Mouse (Mus musculus) mature B cell (primary cell): ENCODE measurements around the gene Hps3.
"Not testable (repeated sequence)": the region's sequence is repeated elsewhere in the genome, so short reads cannot be mapped to it uniquely, and the experiment has no call there.

Experiments
- in situ Hi-C: fragments of 300-500 bp; cut with MboI; formaldehyde crosslinking; loops from 2 replicates; pipeline ENCODE4 v1.14.3; 2019

The Hps3 gene

DNA sequence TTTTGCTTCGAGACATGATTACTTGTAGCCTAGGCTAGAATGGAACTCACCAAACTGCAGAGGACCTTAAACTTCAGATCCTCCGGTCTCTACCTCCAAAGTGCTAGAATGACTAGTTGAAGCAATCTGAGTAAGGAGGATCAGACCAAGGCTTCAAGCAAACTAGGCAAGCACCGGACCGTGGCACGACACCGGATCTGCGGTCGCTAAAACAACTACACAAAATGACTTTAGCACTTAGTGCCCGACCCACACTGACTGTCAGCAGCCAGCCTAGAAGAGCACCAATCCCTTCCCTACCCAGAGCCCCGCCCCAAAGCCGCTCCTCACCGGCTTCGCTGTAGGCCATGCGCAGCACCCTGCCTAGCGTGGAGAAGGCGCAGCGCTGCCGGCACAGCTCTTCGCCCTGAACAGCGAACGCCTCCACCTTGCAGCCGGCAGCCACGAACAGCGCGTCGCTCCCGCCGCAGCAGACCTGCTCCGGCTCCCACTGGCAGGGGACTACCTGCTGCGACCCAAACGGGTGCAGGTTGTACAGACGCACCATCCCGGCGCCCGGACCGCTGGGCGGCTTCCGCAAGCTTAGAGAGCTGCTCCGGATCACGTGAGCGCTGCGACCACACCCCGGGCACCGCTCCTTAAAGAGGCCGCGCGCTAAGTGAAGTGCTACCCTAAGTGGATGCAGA is at the start of gene Hps3:
TSS of gene Hps3 (minus strand) at position 597 of the 686 bp plus-strand sequence.
- in situ Hi-C loops: no loop called here

DNA sequence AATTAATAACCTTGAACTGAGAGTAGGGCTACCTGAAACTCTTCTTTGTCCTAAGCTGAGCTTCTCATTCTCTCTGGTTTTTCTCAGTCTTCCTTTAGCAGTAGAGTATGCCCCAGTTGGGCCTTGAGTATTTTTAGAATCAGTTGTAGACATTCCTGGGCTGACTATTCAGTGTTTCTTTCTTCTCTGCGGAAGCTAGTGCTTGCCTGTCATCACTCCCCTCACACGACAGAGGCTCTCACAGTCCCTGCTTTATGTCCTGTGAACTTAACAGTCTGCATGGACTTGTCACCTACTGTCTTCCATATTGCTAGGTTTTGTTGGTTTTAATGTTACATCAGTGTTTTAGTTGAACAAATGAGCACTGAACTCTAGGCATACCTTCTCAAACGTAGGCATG is 47.0 kb upstream of the Hps3 start:
- in situ Hi-C loops: no loop called here

DNA sequence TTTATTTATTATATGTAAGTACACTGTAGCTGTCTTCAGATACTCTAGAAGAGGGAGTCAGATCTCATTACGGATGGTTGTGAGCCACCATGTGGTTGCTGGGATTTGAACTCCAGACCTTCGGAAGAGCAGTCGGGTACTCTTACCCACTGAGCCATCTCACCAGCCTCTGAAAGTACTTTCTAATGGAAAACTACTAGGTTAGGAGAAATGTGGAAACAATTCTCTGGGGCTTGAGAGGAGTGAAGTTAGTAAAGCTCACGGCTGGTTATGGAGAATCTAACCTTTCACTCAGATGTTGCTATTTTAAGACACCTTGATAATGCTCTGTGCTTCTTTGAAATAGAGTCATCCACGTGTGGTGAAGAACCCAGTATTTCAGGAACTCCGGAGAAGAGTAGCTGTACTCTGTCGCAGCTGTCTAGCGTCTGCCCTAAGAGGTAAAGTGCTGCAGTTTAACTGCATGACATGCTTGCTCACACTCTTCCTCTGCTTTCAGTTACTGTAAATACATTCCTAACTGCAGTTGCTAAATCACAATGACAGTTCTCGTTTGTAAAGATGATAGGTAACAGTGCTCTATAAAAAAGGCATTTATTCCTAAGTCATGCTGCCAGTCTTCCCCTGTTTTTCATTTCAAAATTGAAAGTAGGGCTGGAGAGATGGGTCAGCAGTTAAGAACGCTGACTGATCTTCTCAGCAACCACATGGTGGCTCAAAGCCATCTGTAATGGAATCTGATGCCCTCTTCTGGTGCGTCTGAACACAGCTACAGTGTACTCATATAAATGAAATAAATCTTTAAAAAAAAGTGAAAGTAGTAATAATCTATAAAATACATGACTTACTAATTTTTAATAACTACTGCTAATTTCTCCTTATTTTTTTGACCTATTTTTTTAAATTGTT is 41.3 kb upstream of the Hps3 start:
- in situ Hi-C loops: no loop called here

DNA sequence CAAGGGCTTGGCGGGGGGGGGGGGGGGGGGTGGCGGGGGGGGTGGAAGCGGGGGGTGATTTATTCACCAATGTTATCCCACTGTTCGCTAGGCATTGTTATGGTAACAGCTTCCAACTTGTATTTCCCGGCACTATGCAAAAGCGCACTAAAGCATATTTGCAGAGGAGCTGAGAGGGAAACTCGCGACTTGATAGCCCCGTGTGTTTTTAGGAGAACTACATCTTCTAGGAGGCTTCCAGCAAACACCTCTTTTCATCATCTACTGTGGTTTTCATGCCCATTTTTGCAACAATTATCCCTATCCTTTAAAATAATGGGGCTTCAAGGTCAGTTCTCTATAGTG is 23.1 kb upstream of the Hps3 start:
- in situ Hi-C loops: no loop called here

DNA sequence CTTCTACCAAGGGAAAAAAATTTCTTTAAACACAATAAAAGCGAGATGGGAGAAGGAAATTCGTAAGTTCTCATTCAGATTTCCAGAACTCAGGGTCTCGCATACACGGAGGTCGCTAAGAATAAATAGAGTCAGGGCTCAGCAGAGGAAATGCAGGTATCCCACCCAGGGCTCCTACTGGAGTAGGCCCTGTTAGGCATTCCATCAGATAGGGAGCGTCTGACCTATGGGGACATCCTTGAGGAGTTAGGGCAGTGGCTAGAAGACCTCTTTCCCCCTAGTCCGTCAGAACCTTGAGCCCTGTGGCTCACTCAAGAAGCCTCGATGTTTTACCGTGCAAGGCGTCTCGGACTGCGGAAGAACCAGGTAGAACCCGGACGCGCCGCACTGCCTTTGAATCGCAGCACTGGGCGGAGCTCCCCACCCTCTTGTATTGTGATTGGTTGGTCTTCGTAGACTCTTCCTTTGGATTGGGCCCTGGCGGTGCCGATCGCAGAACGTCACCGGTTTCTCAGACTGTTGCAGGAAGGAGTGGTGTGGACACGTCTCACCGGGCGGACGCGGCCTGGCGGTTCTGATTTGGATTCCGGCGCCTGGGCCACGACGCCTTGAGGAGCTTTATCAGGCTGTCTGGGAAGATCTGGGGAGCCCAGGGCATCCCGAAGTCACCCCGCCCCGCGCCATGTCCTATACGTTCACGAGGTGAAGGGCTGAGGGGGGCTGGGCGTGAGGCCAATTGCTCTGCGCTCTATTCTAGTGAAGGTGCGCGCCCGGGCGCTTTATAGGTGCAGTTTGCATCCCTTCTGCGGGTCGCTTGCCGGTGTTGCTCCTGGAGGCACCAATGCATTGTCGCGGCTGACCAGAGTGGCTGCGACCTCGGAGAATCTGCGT is 22.4 kb upstream of the Hps3 start, which contains the start of gene Hltf:
TSS of gene Hltf (plus strand) at position 506 of the 891 bp plus-strand sequence.
- in situ Hi-C loops: no loop called here

DNA sequence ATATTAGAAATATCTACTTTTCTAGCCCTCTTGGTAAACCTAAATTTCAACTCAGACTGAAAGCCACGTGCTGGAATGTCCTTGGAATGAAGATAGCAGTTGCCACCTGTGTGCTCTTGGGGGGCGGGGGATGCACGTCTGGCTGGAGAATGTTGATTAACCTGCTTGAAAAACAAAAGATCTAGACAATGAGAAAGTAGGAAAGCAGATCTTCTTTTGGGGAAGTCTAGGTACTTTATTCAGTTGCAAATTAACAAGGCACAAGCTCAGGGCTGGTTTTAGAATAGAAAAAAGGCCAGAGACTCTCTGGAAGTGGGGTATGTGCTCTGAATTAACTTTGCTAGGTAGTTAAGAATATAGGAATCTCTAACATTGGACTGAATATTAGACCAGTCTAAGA is 9.6 kb upstream of the Hps3 start:
- in situ Hi-C loops: not testable (repeated sequence)

DNA sequence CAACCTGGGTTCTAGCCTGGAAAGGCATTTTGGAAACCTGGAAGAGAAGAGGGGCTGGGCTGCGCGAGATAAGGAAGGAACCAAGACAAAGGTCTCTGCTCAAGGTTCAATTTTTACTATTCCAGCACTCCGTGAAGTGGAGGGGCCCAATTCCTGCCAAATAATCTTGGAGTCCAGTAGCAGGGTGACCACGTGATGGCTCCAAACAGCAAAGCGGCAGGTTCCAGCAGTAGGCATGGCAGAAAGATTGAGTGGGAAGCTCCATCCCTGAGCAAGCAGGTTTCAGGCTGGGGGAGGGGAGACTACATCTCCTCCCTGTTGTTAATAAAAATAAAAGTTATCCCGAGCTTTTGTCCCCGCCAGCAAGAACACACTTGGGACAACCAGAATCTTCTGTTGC is 6.3 kb upstream of the Hps3 start:
- in situ Hi-C loops: not testable (repeated sequence)

DNA sequence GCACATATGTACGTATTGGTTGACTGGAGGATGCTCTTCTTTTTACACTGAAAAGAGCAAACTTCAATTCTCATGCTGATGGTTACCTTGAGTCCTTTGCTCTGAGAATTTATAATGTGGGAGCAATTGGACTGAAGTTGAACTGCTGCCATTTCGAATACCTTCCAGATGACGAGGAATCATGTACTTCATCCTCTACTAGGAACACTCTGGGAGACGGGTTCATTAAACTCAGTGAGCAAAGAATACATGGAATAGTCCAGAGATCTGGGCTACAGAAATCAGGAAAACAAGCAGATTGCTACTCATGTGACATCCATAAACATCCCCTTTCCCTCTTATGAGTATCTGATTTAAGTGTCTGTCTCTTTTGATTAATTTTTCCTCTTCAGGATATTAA is 954 bp upstream of the Hps3 start:
- in situ Hi-C loops: no loop called here

DNA sequence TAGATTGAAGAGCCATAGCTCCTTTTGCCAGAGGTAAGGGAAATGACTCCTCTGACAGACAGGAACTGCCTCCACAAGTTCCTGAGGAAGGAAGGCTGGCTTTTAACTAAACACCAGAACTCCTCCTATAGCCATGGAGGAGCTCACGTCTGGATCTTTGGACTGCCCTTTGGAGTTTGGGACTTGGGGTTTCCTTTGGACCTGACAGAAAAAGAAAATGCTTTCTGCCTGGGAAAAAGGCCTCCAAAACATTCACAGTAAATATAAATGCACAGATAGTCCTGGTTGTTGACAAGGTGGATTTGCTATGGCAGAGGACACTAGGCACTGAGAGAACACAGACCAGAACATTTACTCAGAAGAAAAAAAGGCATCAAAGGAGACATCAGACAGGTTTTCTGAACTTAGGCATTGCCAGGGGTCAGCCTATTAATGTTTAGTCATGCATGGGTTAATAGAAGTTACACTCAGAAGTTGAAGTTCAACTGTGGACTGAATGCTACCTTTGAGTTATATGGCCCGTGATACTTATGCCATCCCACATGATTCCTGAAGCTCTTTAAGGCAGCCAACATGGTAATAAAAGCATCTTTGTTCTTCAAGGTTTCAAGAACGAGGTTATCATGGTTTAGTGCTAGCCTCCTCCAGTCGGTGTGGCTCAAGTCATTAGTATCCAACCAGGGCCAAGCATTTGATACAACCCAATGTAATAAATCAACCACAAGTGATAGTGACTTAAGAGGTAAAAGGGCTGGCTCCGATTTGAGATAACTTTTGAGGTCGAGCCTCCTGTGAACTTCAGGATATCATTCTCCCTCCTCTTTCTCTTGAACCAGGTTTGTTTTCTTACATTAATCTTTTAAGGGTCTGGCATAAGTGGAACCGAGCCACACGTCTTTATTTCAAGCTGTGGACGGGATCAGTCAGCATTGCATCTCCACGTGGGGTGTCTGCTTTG is 1.1 kb downstream of the Hps3 start:
- in situ Hi-C loops: no loop called here

DNA sequence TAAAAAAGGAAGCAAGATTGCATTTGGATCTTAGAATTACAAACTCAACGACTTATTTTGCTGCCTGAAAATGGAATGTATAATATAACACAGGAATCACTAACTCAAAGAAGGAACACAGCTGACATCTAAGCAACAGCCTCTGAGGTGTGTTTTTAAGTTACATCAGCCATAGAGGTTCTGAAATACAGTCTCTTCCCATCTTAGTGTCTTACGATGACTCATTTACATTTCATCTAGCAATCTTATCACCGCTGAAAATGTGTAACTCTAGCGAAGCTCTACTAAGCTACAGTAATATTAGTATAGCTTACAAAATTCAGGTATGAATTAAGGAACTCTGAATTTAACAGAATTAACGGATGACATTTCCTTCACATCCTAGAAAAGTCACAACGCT is 4.3 kb downstream of the Hps3 start:
- in situ Hi-C loops: no loop called here

DNA sequence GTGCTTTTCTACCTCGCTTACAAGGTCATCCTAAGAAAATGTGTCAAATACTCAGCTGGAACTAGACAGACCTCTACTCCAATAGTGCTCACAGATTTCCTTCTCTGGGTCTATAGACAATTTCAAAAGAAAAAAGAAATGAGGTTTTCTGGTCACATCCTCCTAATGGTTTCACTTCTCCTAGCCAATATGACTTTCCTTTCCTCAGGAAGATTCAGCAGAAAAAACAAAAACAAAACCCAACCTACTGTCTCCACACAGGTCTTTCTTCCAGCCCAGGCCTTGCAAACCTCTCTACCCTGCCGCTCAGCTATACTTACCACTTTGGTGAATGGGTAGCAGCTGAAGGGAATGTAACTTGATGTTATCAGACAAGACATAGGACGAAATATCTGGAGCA is 6.5 kb downstream of the Hps3 start:
- in situ Hi-C loops: no loop called here

DNA sequence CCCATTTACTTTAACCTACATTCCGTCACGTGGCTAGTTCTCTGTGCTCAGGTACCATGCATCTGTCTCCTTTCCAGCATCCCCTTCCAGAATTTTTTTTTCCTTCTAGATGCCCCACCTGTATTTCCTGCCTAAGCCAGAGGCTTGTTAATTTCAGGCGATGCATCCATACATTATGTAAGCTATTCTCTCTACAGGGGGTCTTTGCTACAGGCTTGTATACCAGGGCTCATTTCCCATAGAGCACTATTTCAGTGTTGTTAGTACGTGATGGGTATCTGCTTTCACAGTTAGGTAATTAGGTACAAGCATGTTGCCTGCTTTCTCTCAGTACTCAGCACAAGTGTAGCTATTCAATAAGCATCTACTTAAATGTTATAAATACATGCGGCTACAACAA is 7.3 kb downstream of the Hps3 start:
- in situ Hi-C loops: no loop called here

DNA sequence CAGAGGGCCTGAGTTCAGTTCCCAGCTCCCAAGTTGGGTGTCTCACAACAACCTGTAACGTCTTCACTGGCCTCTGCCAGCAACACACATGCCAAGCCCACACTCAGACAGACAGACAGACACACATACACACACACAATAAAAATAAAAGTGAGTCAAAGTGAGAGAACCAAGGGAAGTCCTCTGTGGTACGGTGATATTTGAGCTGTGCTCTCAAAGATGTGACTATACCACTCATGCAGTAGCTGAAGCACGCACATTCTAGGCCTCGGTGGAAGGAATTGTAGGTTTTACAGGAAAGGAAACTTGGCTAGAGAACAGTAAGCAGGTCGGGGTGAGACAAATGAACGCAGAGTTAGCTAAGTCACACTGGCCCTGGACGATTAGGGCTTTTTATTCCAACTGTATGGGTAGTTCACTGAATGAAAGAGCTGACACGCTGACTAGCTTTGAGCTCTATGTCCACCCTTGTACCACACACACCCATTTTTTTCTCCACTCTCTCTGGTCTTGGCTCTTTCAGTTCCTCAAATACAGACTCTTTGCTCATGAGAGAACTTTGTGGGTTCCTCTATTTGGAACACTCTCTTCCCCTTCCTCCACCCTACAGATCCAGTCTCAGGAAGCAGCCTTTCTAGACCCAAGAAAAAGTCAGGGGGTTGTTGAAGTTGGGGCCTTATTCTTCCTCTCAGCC is 8.0 kb downstream of the Hps3 start:
- in situ Hi-C loops: no loop called here

DNA sequence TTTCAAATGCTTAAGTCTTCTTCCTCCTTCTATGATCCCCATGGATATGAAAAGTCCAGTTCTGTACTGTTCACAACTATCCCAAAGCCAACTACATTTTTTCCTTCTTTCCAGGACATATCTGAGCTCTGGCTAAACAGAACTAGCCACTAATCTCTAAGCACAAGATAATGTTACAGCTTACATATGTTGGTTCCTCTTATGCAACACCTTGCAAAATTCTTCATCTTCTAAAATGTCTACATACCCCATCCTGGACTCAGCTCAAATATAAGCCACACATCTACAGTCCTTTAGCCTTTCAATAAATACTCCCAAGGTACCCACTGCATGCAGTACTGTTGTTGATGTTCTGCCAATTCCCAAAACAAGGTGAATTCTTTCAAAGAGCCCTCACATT is 8.6 kb downstream of the Hps3 start:
- in situ Hi-C loops: no loop called here

DNA sequence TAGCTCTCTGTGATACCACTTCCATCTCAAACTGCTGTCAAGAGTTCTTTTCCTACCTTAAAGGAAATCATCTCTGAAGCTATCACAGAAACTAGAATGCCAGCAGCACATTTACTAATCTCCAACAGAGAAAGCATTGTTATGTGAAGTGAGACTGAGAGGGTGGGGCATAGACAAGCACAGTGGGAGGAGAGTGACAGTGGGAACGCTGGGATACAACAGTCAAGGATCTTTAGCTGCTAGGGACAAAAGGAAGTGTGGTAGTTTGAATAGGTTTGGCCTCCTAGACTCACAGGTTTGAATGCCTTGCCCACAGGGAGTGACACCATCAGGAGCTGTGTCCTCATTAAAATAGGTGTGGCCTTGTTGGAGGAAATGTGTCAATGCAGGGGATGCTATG is 11.3 kb downstream of the Hps3 start:
- in situ Hi-C loops: no loop called here

DNA sequence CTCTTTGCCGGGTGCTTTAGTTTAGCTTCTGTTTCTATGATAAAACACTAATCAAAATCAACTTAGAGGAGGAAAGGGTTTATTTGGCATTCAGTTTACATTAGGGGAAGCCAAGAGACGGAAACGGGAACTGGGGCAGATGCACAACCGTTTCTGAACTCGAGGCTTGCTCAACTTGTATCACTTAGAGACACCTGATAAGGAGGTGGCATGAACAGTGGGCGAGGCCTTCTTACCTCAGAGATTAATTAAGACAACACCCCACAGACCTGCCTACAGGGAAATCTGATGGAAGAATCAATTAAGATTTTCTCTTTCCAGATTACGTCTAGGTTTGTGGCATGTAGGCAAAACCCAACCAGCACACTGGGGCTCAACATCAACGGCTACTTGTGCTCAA is 17.0 kb downstream of the Hps3 start:
- in situ Hi-C loops: no loop called here

DNA sequence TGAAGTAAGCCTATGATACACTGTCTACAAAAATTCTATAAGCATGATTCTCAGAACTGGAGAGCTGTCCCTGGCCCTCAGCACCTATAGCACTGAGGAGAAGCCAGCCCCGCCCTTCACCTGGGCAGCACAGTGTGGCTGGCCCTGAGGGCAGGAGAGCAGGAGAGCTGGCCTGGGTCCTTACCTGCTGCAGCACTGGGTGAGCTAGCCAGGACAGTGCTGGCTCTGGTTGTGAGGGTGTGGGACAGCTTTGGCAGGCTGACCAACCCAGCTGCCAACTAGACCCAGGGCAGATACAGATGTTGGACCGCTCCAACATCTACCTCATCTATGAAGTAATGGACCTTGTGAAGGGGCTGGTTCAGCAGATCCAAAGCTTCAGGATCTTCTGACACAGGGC is 20.7 kb downstream of the Hps3 start:
- in situ Hi-C loops: no loop called here

DNA sequence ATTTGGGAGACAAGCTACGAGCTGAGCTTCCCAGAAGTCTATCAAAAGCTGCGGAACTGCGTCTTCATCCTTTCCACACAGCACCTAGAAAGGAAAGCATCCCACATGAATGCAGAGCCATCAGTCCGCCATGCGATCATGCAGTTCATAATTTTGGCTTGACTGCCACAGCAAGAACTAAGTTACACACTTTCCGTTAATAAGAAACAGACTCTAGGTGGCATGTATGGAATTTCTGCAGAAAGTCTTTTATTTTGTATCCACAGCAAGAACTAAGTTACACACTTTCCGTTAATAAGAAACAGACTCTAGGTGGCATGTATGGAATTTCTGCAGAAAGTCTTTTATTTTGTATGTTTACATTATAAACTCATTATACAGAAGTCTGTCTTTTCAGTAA is 24.2 kb downstream of the Hps3 start:
- in situ Hi-C loops: not testable (repeated sequence)

DNA sequence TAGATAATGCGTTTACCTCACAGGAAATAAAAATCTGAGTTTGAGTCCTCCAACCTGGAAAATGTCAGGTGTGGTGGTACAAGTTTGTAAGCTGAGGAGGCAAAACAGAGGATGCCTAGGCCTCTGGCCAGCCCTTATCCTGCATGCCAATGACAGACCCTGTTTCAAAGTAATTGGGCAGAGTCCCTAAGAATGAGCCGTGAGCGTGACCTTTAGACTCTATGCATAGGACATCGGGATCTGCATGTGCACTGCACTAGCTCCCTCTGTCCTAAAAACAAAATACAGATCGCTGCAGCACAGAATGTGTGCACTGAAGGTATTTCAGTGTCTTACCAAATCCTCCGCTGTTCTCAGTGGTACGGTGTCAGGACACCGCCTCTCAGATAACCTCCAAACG is 24.7 kb downstream of the Hps3 start:
- in situ Hi-C loops: no loop called here

DNA sequence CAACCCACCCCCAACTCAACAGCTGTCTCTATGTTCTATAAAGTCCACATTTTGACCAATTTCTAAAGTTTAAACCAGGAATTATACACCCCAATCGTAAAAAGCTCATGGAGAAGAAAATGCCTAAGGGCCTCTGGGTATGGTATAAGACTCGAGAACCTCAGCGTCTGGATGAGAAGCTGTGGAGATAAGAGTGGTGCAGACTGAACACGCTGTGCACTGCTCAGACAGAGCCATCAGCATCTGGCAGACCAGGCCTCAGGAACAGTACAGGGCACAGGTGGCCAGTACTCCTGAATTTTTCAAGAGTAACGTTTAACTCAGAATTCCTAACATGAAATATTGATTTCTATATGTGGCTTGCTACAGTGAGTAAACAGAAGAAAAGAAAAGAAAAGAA is 27.4 kb downstream of the Hps3 start:
- in situ Hi-C loops: no loop called here

DNA sequence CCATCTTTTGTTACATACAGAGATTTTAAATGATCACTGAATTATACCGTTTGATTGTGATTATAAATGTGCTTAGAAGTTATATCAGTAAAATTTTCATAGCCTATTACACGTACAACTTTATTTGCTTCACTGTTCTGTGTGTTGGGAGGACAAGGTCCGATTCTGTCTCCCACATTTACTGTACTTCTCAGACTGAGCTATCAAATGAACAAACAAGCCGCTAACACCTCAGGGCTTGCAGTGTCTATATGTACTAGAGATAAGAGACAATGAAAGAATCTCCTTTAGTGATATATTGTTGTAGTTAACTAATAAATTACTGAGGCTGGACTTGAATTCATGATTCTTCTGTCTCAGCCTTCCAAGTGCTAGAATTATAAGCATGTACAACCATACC is 27.8 kb downstream of the Hps3 start:
- in situ Hi-C loops: no loop called here
